Mouse (Mus musculus): ENCODE results near the gene Pck1. TPM values are rescaled to one million over a fixed set of nuclear protein-coding genes. Genes with fewer than 3 reads are reported as not detected.

Gene Pck1
- polyA plus RNA-seq, 1 experiment from 2014 or later: not detected

DNA sequence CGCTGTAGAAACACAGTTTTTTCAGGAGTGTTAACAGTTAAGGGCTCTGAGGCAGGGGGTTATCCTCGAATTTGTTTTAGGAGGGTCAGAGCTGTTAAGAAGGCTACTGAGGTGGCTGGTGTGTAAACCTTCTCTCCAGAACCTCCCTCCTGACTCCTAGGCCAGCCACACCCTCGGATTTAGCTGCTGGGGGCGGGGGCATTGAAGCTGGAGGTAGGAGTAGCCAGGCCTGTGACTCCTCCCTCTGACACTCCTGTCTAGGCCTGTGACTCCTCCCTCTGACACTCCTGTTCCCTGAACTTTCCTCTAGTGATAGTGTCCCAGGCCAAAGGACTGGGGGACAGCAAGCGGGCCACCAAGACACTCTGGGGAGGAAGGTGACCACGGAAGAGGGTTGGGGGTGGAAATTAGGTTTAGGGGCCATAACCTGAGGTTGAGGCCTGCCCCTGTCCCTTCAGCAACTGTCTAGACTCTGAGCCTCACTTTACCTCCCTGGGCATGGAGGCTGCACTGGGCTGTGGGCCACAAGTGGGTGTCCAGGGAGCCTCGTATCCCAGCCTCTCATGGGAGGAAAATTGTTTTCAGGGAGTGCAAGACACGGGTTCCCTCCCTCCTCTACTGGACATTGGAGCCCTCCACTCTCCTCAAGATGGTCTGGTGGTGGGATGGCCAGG lies 34.5 kb downstream of the Pck1 start:
- Histone ChIP-seq H3K36me3 (ENCODE audit: control insufficient read depth, insufficient read depth, low read length) (no peaks in the 10 kb centered on the region), H3K4me3 (ENCODE audit: low read depth, low read length) (no peak overlapping the region), H3K9me3 (ENCODE audit: control insufficient read depth, low read length) (no peaks in the 10 kb centered on the region), H3K4me1 (replicated peaks; ENCODE audit: control insufficient read depth, insufficient read depth, low read length) (no peaks in the 10 kb centered on the region), H3K4me2 (replicated peaks; ENCODE audit: low read depth, low read length) (no peak overlapping the region), H3K27me3 (ENCODE audit: control insufficient read depth, insufficient read depth, low read length) (no peaks in the 10 kb centered on the region), H3K27ac (ENCODE audit: low read depth, low read length) (no peak overlapping the region), H3K9ac (ENCODE audit: low read depth, low read length) (no peak overlapping the region)
- 39% methylated on average over 8 of the region's 8 CpGs for WGBS
- DNase-seq (ENCODE audit: low spot score) (no peak), ATAC-seq (ENCODE audit: low FRiP score) (no peak)

DNA sequence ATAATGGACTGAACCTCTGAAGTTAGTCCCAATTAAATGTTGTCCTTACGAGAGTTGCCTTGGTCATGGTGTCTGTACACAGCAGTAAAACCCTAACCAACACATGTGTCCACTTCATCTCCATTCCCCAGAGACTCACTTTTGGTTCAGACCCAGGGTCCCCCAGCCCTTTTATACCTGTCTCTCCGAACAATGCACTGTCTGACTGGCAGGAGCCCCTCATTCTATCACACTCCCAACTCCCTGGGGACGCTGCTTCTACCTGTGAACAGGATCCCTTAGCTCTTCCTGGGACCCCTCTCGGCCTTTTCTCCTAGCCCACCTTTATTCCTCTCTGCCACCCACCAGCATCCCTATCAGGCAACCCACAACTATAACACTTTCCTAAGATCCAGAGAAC lies 41.9 kb downstream of the Pck1 start:
- WGBS: 92% methylated on average over 4 of the region's 4 CpGs

DNA sequence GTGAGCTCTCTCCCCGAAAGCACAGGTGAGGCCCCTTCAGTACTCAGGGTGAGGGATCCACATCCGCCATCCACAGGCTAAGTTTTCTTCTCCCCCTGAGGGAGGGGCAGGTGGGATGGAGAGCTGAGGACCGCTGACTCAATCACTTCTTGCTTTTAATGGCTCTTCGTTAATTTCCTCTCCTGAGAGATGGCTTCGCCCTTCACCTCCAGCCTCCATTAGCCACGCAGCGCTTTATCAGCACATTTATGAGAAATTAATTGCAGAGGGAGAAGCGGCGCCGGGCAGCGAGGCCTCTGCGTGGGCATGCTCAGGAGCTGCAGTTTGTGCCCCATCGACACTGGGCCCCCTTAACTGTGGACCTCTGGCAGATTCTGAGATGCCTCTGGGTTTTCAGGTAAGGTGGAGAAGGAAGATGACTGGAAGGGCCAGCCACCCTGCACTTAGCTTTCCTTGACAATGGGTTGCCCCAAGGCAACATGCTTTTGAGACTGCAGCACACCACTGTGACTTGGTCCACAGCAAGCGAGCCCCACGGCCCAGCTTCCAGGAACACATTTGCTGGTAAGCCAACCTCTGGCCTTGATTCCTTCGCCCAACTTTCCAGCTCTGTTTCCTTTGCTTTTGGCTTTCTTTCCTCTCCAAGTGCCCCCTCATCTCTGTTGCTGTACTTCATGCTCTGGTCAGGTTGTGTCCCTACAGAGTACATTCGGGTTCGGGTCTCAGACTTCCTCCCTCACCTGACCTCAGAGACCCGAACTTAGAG lies 50.3 kb downstream of the Pck1 start:
- Histone ChIP-seq H3K36me3 (ENCODE audit: control insufficient read depth, insufficient read depth, low read length) (no peaks in the 10 kb centered on the region), H3K27ac (ENCODE audit: low read depth, low read length) (no peak overlapping the region), H3K27me3 (ENCODE audit: control insufficient read depth, insufficient read depth, low read length) (no peaks in the 10 kb centered on the region), H3K9me3 (ENCODE audit: control insufficient read depth, low read length) (no peaks in the 10 kb centered on the region), H3K4me1 (replicated peaks; ENCODE audit: control insufficient read depth, insufficient read depth, low read length) (no peaks in the 10 kb centered on the region), H3K4me3 (ENCODE audit: low read depth, low read length) (no peak overlapping the region), H3K9ac (ENCODE audit: low read depth, low read length) (no peak overlapping the region), H3K4me2 (replicated peaks; ENCODE audit: low read depth, low read length) (no peak overlapping the region)
- no peak for ATAC-seq (ENCODE audit: low FRiP score)
- 85% methylated on average over 19 of the region's 19 CpGs for WGBS
- no peak for DNase-seq (ENCODE audit: low spot score)

More for the DNA sequence above, 41.9 kb downstream of the Pck1 start:
- Histone ChIP-seq H3K27ac (ENCODE audit: low read depth, low read length) (no peak overlapping the region), H3K4me2 (replicated peaks; ENCODE audit: low read depth, low read length) (no peak overlapping the region), H3K4me3 (ENCODE audit: low read depth, low read length) (no peak overlapping the region), H3K9me3 (ENCODE audit: control insufficient read depth, low read length) (no peaks in the 10 kb centered on the region), H3K36me3 (ENCODE audit: control insufficient read depth, insufficient read depth, low read length) (no peaks in the 10 kb centered on the region), H3K27me3 (ENCODE audit: control insufficient read depth, insufficient read depth, low read length) (no peaks in the 10 kb centered on the region), H3K9ac (ENCODE audit: low read depth, low read length) (no peak overlapping the region), H3K4me1 (replicated peaks; ENCODE audit: control insufficient read depth, insufficient read depth, low read length) (no peaks in the 10 kb centered on the region)
- ATAC-seq (ENCODE audit: low FRiP score) (no peak), DNase-seq (ENCODE audit: low spot score) (no peak)

DNA sequence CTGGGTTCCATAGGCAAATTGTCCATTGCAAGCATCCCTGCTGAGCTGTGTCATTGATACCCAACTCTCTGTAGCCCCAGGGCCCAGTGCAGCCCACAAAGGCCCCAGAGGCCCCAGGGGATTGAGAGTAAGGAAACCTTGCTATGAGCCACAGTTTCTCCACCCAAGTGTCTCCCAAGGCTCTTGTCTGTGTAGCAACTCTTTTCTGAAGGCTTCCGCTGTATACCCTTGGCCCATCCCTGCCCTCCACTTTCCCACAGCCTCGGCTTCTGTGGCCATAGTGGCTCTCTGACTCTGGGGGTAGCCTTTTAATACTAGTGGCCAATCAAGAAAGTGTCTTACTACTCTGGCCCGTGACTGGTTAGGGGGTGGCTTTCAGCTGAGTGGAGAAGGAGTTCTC lies 50.9 kb downstream of the Pck1 start:
- H3K4me1 ChIP-seq (replicated peaks; ENCODE audit: control insufficient read depth, insufficient read depth, low read length): no peaks in the 10 kb centered on the region
- H3K27ac ChIP-seq (ENCODE audit: low read depth, low read length): no peak overlapping the region
- H3K9ac ChIP-seq (ENCODE audit: low read depth, low read length): no peak overlapping the region
- no peaks in the 10 kb centered on the region for H3K27me3 ChIP-seq (ENCODE audit: control insufficient read depth, insufficient read depth, low read length)
- DNase-seq (ENCODE audit: low spot score) (no peak), ATAC-seq (ENCODE audit: low FRiP score) (no peak)
- H3K9me3 ChIP-seq (ENCODE audit: control insufficient read depth, low read length): no peaks in the 10 kb centered on the region
- H3K36me3 ChIP-seq (ENCODE audit: control insufficient read depth, insufficient read depth, low read length): no peaks in the 10 kb centered on the region
- WGBS: 86% methylated on average over 3 of the region's 3 CpGs
- no peak overlapping the region for H3K4me3 ChIP-seq (ENCODE audit: low read depth, low read length)
- H3K4me2 ChIP-seq (replicated peaks; ENCODE audit: low read depth, low read length): no peak overlapping the region

DNA sequence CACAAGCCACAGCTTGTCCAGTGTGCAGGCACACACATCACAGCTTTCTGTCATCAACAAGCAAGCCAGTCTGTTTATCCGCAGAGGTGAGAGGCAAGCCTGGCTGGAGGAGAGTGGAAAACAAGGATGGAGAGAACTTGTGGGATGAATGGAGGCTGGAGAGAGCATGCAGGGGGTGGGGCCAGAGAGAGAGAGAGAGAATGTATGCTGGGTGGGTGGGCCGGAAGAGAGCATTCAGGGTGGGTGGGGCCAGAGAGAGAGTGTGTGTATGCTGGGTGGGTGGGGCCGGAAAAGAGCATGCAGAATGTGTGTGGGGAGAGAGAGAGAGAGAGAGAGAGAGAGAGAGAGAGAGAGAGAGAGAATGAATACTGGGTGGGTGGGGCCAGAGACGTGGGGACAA lies 51.8 kb downstream of the Pck1 start:
- Histone ChIP-seq H3K27ac (ENCODE audit: low read depth, low read length) (no peak overlapping the region), H3K4me2 (replicated peaks; ENCODE audit: low read depth, low read length) (no peak overlapping the region), H3K9me3 (ENCODE audit: control insufficient read depth, low read length) (no peaks in the 10 kb centered on the region), H3K27me3 (ENCODE audit: control insufficient read depth, insufficient read depth, low read length) (no peaks in the 10 kb centered on the region), H3K36me3 (ENCODE audit: control insufficient read depth, insufficient read depth, low read length) (no peaks in the 10 kb centered on the region), H3K9ac (ENCODE audit: low read depth, low read length) (no peak overlapping the region), H3K4me1 (replicated peaks; ENCODE audit: control insufficient read depth, insufficient read depth, low read length) (no peaks in the 10 kb centered on the region), H3K4me3 (ENCODE audit: low read depth, low read length) (no peak overlapping the region)
- no peak for DNase-seq (ENCODE audit: low spot score)
- WGBS: 68% methylated on average over 4 of the region's 4 CpGs
- ATAC-seq (ENCODE audit: low FRiP score): no peak

DNA sequence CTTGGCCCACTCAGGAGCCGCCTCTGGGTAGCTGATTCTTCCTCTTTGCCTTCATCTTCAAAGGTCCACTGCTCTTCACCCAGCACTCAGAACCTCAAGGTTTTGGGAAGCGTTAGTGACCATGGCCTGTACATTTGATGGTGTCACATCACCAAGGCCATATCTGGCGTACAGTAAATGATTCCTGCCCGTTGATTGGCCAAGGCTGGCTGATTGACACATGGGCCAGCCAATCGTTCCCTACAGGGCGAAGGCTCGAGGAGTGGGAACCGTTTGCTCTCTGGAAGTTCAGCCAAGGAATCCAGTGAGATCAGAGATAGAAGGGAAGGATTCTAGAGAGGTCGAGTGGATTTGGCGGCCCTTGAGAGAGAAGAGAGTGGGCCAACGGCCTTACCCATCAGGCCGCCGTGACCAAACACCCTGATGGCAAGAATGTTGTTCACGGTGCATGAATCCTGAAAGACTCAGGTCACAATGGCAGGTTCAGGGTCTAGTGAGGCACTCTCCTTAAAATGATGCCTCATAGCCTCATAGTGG lies 52.8 kb downstream of the Pck1 start:
- 95% methylated on average over 14 of the region's 14 CpGs for WGBS
- Histone ChIP-seq H3K27ac (ENCODE audit: low read depth, low read length) (no peak overlapping the region), H3K9me3 (ENCODE audit: control insufficient read depth, low read length) (no peaks in the 10 kb centered on the region), H3K36me3 (ENCODE audit: control insufficient read depth, insufficient read depth, low read length) (no peaks in the 10 kb centered on the region), H3K4me3 (ENCODE audit: low read depth, low read length) (no peak overlapping the region), H3K4me1 (replicated peaks; ENCODE audit: control insufficient read depth, insufficient read depth, low read length) (no peaks in the 10 kb centered on the region), H3K9ac (ENCODE audit: low read depth, low read length) (no peak overlapping the region), H3K4me2 (replicated peaks; ENCODE audit: low read depth, low read length) (no peak overlapping the region), H3K27me3 (ENCODE audit: control insufficient read depth, insufficient read depth, low read length) (no peaks in the 10 kb centered on the region)
- no peak for DNase-seq (ENCODE audit: low spot score)
- ATAC-seq (ENCODE audit: low FRiP score): no peak

DNA sequence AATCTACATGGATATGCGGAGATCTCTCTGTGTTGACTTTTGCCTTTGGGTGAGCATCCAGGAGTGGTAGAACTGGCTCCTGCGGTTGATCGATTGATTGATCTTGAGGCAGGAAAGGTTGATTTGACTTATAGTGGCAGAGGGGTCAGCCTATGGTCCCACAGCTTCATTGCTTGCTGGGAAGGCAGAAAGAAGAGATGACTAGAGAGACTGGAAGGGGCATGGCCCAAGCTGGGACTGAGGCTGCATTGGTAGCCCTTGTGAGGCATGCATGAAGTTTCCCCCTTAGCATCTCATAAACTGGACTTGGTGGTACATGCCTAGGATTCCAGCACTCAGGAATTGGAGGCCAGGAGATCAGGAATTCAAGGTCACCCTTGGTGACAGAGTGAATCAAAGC lies 54.2 kb downstream of the Pck1 start:
- Histone ChIP-seq H3K4me1 (replicated peaks; ENCODE audit: control insufficient read depth, insufficient read depth, low read length) (no peaks in the 10 kb centered on the region), H3K36me3 (ENCODE audit: control insufficient read depth, insufficient read depth, low read length) (no peaks in the 10 kb centered on the region), H3K9me3 (ENCODE audit: control insufficient read depth, low read length) (no peaks in the 10 kb centered on the region), H3K27ac (ENCODE audit: low read depth, low read length) (no peak overlapping the region), H3K4me2 (replicated peaks; ENCODE audit: low read depth, low read length) (no peak overlapping the region), H3K4me3 (ENCODE audit: low read depth, low read length) (no peak overlapping the region), H3K9ac (ENCODE audit: low read depth, low read length) (no peak overlapping the region), H3K27me3 (ENCODE audit: control insufficient read depth, insufficient read depth, low read length) (no peaks in the 10 kb centered on the region)
- 94% methylated on average over 3 of the region's 3 CpGs for WGBS
- DNase-seq (ENCODE audit: low spot score) (no peak), ATAC-seq (ENCODE audit: low FRiP score) (no peak)

Data from hindbrain, embryonic 11.5 days (tissue).